11 mouse cellular contexts compared by ENCODE assay signal in the genomic region with DNA sequence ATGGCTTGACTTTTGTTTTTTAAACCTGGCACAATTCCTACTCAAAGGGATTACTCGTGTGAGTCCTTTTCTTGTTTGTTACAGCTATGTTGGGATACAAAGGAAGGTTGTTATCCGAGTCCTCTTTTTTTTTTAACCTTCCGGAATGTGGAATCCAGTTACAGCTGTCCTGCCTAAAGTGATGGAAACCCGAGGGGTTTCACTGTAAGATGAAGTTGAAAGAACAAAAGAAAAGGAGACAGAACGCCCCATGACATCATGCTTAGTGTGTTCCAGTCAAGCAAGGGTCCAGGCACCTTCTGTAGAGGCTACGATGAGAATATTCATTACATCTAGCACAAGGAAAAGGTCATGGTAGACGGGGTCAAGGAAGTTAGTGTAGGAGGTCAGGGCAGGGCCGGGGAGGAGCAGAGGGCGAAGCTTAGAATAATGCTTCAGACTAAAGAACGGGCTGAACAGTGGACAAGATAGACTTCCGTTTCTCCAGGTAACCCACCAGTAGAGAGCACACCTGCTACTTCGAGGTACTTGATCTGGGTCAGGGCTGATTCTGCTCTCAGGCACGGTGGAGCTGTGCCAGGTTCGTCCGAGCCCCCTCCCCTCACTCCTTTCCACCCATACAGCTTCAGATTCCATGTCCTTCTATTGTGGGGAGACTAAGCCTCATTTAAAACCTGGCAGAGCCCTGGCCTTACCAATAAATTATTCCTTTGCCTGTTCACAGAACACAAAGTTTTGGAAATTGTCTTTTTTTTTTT. TPM values are rescaled to one million over a fixed set of nuclear protein-coding genes. Genes with fewer than 3 reads are reported as not detected.
DNase-seq lines count a peak whose midpoint lies in the region; ATAC-seq lines count a peak whose summit lies in the region.
"Had no signal": no experiment of that assay in that cellular context is flagged by ENCODE, and none has a peak within 500 bp of the region (broad histone marks: within the 10 kb centered on the region; RNA-seq: fewer than 3 reads in every experiment).

No protein-coding gene starts in this region.

- intact Hi-C loops in heart, postnatal 14 days (cut with DNase I), result loop anchor here (10.0 kb wide), 1 partner anchor 309 kb away; no protein-coding TSS in a partner anchor
- intact Hi-C loops in heart, postnatal 10 days (cut with DNase I), result loop anchor here (10.0 kb wide), 1 partner anchor 359 kb away; no protein-coding TSS in a partner anchor

- no peak overlapping the region for H3K4me3 ChIP-seq in midbrain, embryonic 13.5 days (replicated peaks)
- H3K4me3 ChIP-seq in midbrain, embryonic 11.5 days (ENCODE audit: low read depth, low read length), result no peak overlapping the region
- H3K4me3 ChIP-seq in embryonic facial prominence, embryonic 14.5 days (ENCODE audit: low read depth, low read length), result no peak overlapping the region
- H3K4me3 ChIP-seq: midbrain, embryonic 12.5 days had no signal

- H3K4me2 ChIP-seq in midbrain, embryonic 13.5 days (replicated peaks), result peak overlapping the region; percentile 2; the same call in 1 of the 2 replicates
- H3K4me2 ChIP-seq in midbrain, embryonic 11.5 days, result no peak overlapping the region
- H3K4me2 ChIP-seq in embryonic facial prominence, embryonic 14.5 days (ENCODE audit: low read depth, low read length), result peak overlapping the region; percentile 30
- H3K4me2 ChIP-seq: midbrain, embryonic 12.5 days had no signal

- H3K27me3 ChIP-seq in midbrain, embryonic 13.5 days, result no peaks in the 10 kb centered on the region
- no peaks in the 10 kb centered on the region for H3K27me3 ChIP-seq in midbrain, embryonic 11.5 days (ENCODE audit: control insufficient read depth, insufficient read depth, low read length)
- H3K27me3 ChIP-seq in embryonic facial prominence, embryonic 14.5 days (replicated peaks; ENCODE audit: control insufficient read depth, insufficient read depth, low read length), result no peaks in the 10 kb centered on the region
- H3K27me3 ChIP-seq: midbrain, embryonic 12.5 days had no signal

- H3K27ac ChIP-seq in midbrain, embryonic 13.5 days, result no peak overlapping the region
- H3K27ac ChIP-seq in midbrain, embryonic 11.5 days (ENCODE audit: low read depth, low read length), result no peak overlapping the region
- no peak overlapping the region for H3K27ac ChIP-seq in embryonic facial prominence, embryonic 14.5 days (replicated peaks; ENCODE audit: low read depth, low read length)
- H3K27ac ChIP-seq: midbrain, embryonic 12.5 days had no signal

- peak; percentile 65 to 83 for DNase-seq in adrenal gland, adult (ENCODE audit: inconsistent age in 2 of 2, low spot score in 1 of 2)
- DNase-seq in adrenal gland, adult 18-20 months (ENCODE audit: low spot score in 2 of 2), result no peak
- DNase-seq in midbrain, embryonic 11.5 days (ENCODE audit: low spot score, missing footprints), result no peak
- DNase-seq in embryonic facial prominence, embryonic 14.5 days (ENCODE audit: low spot score), result peak; percentile 55
- peak; percentile 61 for DNase-seq in mesoderm, embryonic 11.5 days (ENCODE audit: low read depth, low spot score)
- DNase-seq in heart, postnatal 14 days, result no peak
- no peak for DNase-seq in heart, postnatal 10 days
- DNase-seq: cerebellum, postnatal 36 days; lung, adult 2 months had no signal

- peaks cover 35% of the 10 kb centered on the region for H3K4me1 ChIP-seq in midbrain, embryonic 13.5 days (replicated peaks)
- H3K4me1 ChIP-seq in midbrain, embryonic 11.5 days (ENCODE audit: control insufficient read depth, insufficient read depth, low read length), result peaks cover 6% of the 10 kb centered on the region; the same call in 1 of the 2 replicates
- H3K4me1 ChIP-seq in embryonic facial prominence, embryonic 14.5 days (ENCODE audit: control insufficient read depth, insufficient read depth, low read length), result peaks cover 10% of the 10 kb centered on the region; the same call in 1 of the 2 replicates

- H3K9ac ChIP-seq in midbrain, embryonic 13.5 days (replicated peaks), result no peak overlapping the region
- no peak overlapping the region for H3K9ac ChIP-seq in midbrain, embryonic 11.5 days (ENCODE audit: low read length)
- 0 out of 2 replicates have a peak overlapping the region, but pooled peaks have one; percentile 3 for H3K9ac ChIP-seq in embryonic facial prominence, embryonic 14.5 days (ENCODE audit: low read depth, low read length)
- H3K9ac ChIP-seq: midbrain, embryonic 12.5 days had no signal

- no peaks in the 10 kb centered on the region for H3K36me3 ChIP-seq in midbrain, embryonic 13.5 days
- H3K36me3 ChIP-seq in midbrain, embryonic 11.5 days (ENCODE audit: control insufficient read depth, insufficient read depth, low read length), result no peaks in the 10 kb centered on the region
- H3K36me3 ChIP-seq in embryonic facial prominence, embryonic 14.5 days (ENCODE audit: control insufficient read depth, insufficient read depth, low read length), result no peaks in the 10 kb centered on the region
- H3K36me3 ChIP-seq: midbrain, embryonic 12.5 days had no signal

- H3K9me3 ChIP-seq in midbrain, embryonic 13.5 days, result peaks cover 3% of the 10 kb centered on the region; the same call in 1 of the 2 replicates
- no peaks in the 10 kb centered on the region for H3K9me3 ChIP-seq in midbrain, embryonic 11.5 days (ENCODE audit: control insufficient read depth, low read length)
- H3K9me3 ChIP-seq in embryonic facial prominence, embryonic 14.5 days (ENCODE audit: control insufficient read depth, low read length), result no peaks in the 10 kb centered on the region
- H3K9me3 ChIP-seq: midbrain, embryonic 12.5 days had no signal

- 33% methylated on average over 15 of the region's 15 CpGs for WGBS in midbrain, embryonic 13.5 days
- WGBS in midbrain, embryonic 11.5 days, result 41% methylated on average over 15 of the region's 15 CpGs
- WGBS in embryonic facial prominence, embryonic 14.5 days, result 22% methylated on average over 15 of the region's 15 CpGs

- ATAC-seq in midbrain, embryonic 13.5 days, result peak; percentile 25; the same call in 1 of the 2 replicates
- no peak for ATAC-seq in midbrain, embryonic 11.5 days (ENCODE audit: low FRiP score)
- peak; percentile 76 for ATAC-seq in embryonic facial prominence, embryonic 14.5 days (ENCODE audit: low read depth)

RNA-seq across cellular contexts. Expression of a gene that starts 37.7 kb away (rescaled TPM):
- total RNA-seq in adrenal gland, adult 18-20 months (2021), result 10 to 100 TPM; 23.1 to 24.7 TPM
- 13.6 and 13.9 TPM in 2 replicates for polyA plus RNA-seq in midbrain, embryonic 13.5 days (2015; fragmentation: Nextera tagmentation; extraction: Ambion mirVana)
- 16.0 and 18.7 TPM in 2 replicates for polyA plus RNA-seq in midbrain, embryonic 11.5 days (2014; fragmentation: Nextera tagmentation; extraction: Ambion mirVana)
- polyA plus RNA-seq in embryonic facial prominence, embryonic 14.5 days (2014; fragmentation: Nextera tagmentation; extraction: Ambion mirVana), result 13.1 and 15.4 TPM in 2 replicates
- 1 to 10 TPM; 6.7 to 7.0 TPM for total RNA-seq in heart, postnatal 14 days (2021)
- 1 to 10 TPM; 9.7 to 10.0 TPM for total RNA-seq in heart, postnatal 10 days (2021)

Comparison
In these comparisons a context has a peak if more than half of its experiments do, and no peak if none do; other contexts are left out.
1. DNase-seq: peak in adrenal gland, adult (2 of 2), embryonic facial prominence, embryonic 14.5 days (single experiment) and mesoderm, embryonic 11.5 days (single experiment); none in adrenal gland, adult 18-20 months (0 of 2), midbrain, embryonic 11.5 days (single experiment), heart, postnatal 14 days (0 of 2) and heart, postnatal 10 days (0 of 2).